Mouse (Mus musculus): Measurements from ENCODE around the gene Uck1.

Uck1 gene

GRCm38 (mm10) chr2:32258887-32259533 lies 949 bp downstream of the Uck1 start:
- DNase-seq (ENCODE audit: low spot score in 2 of 2): no peak

DNA sequence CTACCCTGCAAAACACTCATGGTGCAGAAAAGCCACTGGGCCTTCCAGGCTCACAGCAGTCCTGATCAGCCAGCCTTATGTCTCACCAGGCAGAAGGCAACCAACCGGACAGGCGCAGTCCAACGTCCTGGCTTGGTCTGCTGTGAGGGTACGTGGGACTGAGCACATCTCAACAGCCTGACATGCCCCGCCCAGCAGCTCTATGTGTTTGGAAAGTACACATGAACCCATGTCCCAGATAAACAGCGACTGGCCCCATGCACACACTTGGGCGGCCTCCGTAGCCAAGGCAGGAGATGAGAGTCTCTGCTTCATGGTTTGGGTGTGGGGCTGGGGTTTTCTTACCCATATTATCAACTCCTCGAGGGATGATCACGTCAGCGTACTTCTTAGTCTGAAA lies 3.7 kb downstream of the Uck1 start:
- DNase-seq (ENCODE audit: low spot score in 2 of 2): no peak

DNA sequence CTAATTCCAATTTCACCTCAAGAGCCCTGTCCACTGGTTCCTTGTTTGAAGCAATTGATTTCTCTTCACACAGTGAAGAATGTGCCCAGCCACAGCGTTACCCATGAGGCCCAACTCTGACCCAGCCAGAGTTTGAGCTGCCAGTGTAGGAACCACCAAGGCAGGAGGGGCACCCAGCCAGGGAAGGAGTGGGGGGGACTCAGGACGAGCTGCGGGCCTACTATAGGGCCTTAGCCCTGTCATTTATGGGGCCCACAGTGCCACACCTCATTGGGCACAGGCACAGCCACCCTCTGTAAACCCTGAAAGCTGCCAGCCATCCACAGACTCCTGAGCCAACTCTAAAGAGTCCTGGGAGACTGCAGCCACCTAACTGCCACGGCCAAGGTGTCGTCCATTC lies 5.4 kb downstream of the Uck1 start:
- no peak for DNase-seq (ENCODE audit: low spot score in 2 of 2)

DNA sequence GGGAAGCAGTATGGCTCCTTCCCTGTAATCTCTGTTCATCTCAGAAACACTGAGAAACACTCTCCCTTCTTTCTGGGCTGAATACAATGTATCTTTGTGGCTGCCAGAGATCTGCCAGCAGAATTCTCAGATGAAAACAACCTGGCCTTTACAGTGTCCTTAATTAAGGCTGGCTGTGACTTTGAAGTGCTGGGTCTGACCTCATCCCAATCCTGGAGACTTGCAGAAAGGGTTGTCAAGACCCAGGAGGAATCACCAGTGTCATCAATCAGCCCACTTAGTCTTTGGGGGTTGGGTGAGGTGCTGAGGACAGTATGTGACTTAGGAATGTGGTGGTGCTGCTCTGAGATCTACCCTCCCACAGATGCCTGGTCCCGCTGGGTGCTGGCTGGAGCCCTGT lies 6.6 kb downstream of the Uck1 start:
- DNase-seq (ENCODE audit: low spot score in 2 of 2): no peak

DNA sequence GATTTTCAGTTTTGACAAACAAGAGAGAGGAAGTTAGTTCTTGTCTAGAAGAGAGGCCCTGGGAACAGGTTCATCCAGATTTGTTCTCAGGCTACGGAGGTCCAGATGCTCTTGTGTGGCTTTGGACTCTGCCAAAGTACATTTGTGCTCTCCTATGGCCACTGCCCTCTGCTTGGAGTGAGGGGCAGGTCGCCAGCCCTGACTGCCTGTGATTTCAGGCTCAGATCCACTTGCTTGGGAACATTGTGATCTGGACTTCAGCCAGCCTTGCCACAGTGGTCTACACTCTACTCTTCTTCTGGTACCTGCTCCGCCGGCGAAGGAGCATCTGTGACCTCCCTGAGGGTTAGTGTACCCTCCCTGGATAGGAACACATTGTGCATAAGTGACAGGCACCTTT lies 7.3 kb downstream of the Uck1 start:
- DNase-seq (ENCODE audit: low spot score in 2 of 2): no peak

DNA sequence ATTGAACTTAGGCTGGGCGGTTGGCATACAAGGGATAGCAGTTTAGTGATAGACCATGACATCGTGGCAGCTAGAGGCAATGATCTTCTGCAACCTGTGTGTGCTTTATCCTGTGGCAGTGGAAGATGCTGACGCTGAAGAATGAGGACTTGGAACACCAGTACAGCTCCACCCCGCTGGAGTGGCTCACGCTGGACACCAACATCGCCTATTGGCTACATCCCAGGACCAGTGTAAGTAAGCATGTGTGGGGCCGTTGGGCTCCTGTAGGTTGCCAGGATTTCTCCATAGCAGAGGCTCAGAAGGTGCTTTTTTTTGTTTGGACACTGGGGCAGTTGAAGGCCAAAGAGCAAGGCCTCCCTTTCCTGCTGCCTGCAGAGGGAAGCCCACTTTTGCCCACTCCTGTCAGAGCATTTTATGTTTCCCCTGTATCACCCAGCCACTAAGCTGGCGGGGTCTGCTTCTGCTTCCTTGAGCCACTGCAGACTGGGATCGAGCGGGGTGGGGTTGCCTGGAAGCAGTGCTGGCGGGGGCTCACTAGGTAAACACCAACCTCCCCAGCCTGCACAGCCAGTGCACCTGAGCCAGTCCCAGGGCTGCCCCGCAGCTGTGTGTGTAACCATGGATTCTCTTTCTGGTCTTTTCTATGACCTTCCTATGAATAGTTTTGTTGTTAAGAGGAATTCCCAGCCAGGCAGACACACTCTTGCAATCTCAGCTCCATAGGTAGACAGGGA lies 8.0 kb downstream of the Uck1 start:
- DNase-seq (ENCODE audit: low spot score in 2 of 2): no peak

DNA sequence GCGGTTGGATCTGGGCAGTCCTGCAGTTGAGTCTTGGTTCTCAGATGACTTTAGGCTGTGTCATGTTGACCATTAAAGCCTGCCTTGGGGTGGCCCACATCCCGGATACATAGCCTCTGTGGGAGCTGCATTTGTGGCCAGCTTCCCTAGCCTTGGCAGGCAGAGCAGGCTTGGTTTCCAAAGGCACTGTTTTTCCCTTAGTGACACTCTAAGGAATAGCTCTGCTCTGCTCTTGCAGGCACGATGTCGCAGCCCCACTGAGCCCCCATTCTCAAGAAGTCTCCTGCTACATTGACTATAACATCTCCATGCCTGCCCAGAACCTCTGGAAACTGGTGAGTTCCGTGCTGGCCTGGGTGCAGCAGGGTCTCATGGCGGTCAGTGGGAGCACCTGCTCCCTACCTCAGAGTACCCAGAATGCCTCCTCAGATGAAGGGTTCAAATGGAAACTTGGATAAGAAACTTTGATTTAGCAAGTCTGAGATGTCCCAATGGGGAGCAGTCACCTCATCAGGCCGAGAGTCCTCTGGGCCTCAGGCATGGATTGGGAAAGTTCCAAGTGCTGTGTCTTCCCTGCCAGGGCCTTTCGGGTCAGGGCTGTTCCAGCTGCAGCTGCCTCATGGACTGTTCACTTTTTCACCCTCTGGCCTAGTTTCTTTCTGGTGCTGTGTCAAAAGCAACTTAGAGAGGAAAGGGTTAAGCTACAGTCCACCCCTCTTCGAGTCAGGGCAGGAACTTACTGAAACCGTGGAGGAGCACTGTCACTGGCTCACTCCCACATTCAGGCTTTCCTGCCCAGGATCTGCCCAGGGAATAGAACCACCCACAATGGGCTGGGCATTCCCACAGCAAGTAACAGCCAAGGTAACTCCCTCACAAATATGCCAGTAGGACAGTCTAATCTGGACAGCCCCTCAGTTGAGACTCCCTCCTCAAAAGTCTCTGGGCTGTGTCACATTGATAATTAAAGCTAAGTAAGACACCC lies 11.3 kb downstream of the Uck1 start:
- DNase-seq (ENCODE audit: low spot score in 2 of 2): no peak

GRCm38 (mm10) chr2:32246741-32247140 lies 13.2 kb downstream of the Uck1 start:
- no peak for DNase-seq (ENCODE audit: low spot score in 2 of 2)

DNA sequence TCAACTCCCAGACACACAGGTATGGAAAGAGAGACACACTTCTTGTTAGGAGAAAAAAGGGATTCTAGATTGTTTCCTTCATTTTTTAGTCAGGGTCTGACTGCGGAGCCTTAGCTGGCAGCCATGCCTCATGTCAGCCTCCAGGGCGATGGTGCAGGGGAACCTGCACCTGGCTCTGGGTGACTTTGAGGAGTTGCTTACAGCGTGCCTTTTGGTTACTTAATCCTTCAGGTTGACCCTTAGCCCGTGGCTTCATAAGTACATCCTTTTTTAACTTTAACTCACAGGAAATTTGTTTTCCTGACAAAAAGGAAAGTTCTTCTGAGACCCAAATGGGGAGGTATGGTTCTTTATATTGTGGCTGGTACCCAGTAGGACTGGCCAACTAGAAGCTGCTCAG lies 17.0 kb downstream of the Uck1 start:
- DNase-seq (ENCODE audit: low spot score in 2 of 2): no peak

DNA sequence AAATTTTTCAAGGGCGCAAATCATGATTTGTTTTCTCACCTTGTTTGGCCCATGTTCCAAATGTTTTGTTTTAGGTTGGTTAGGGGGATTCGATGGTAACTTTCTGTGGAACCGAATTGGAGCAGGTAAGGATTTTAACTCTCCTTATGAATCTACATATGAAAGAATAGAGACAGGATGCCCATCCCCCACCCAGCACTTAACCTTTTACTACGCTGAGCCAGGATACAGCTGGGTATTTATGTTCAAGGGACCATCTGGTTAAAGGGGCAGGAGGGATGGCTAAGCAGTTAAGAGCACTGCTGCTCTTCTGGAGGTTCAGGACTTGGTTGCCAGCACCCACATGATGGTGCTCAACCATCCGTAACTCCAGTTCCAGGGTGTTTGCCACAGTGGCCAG lies 19.4 kb downstream of the Uck1 start:
- DNase-seq (ENCODE audit: low spot score in 2 of 2): no peak

- DNase-seq (ENCODE audit: low spot score in 2 of 2): no peak
Measured at GRCm38 (mm10) chr2:32238708-32239435, 21.1 kb downstream of the Uck1 start.

DNA sequence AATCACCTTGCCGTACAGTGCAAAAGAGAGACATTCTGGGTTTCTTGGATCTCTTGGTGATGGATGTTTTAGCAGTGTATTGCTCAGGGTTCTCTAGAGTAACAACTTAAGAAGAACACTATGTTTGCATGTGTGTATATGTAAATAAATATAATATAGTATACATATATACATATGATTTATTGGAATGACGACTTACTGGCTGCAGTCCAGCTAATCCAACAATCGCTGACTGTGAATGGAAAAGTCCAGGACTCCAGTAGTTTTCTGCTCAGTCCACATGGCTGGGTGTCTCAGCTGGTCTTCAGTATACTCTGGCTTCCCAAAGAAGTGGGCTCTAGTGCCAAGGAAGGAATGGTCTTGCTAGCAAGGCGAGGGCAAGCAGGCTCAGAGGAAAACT lies 22.4 kb downstream of the Uck1 start:
- no peak for DNase-seq (ENCODE audit: low spot score in 2 of 2)

GRCm38 (mm10) chr2:32236760-32237487 lies 23.0 kb downstream of the Uck1 start:
- peak; percentile 43 to 53 for DNase-seq (ENCODE audit: low spot score in 2 of 2)

GRCm38 (mm10) chr2:32235886-32236759 lies 23.8 kb downstream of the Uck1 start, which contains the start of gene Pomt1:
Pomt1 (plus strand) TSS chr2:32236590.
- peak; percentile 87 to 93 for DNase-seq (ENCODE audit: low spot score in 2 of 2)

DNA sequence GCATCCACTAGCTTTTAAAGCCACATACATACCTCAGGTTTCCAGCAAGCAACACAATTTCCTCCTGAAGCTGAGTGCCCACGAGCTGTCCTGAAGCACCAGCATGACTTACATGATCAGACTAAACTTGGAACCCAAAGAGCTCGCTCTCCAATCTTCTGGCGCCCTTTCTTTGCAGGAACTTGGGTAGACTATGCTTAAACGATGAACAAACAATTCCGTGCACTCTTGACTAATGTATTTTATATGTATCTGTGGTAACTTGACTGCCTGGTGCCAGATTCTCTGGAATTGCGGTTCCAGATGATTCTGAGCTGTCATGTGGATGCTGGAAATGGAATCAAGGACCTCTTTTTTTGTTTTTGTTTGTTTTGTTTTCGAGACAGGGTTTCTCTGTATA lies 24.5 kb downstream of the Uck1 start:
- no peak for DNase-seq (ENCODE audit: low spot score in 2 of 2)

DNA sequence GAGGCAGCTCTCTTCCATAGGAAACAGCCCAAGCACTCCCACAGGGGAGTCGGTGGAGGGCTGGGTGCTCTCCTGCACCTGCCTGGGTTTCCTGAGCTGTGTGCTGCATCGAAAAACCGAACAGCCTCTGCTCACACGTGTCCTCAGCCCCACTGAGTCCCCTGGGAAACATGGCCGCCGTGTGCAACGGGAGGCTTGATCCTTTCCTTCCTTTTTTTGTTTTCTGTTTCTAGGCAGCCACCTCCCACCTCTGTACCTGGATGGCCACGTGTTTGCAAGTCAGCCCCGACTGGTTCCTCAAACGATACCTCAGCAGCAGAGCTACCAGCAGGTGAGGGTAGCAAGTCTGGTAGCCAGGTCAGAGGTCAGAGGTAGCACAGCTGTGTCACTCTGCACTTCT lies 37.9 kb downstream of the Uck1 start:
- peak in 1 of 2 experiments; percentile 43 for DNase-seq (ENCODE audit: low spot score in 2 of 2)

GRCm38 (mm10) chr2:32221577-32221976 lies 38.4 kb downstream of the Uck1 start:
- no peak for DNase-seq (ENCODE audit: low spot score in 2 of 2)

DNA sequence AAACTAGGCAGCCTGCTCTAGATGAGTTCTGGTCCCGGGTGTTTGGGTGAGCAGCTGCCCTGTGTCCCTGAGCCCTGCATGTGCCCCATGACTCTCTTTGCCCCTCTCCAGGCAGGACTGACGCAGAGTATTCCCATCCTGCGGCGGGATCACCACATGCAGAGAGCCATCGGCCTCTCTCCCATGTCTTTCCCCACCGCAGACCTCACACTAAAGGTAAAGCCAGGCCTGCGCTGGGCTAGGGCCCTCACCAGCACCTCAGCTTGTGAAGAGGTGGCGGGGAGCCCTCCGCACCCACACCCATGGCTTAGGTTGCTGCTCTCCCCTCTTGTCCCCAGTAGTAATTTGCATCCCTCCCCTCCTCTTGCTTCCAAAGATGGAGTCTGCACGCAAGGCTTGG lies 39.0 kb downstream of the Uck1 start:
- no peak for DNase-seq (ENCODE audit: low spot score in 2 of 2)

- no peak for DNase-seq (ENCODE audit: low spot score in 2 of 2)
Measured at GRCm38 (mm10) chr2:32220021-32220420, 39.9 kb downstream of the Uck1 start.

DNA sequence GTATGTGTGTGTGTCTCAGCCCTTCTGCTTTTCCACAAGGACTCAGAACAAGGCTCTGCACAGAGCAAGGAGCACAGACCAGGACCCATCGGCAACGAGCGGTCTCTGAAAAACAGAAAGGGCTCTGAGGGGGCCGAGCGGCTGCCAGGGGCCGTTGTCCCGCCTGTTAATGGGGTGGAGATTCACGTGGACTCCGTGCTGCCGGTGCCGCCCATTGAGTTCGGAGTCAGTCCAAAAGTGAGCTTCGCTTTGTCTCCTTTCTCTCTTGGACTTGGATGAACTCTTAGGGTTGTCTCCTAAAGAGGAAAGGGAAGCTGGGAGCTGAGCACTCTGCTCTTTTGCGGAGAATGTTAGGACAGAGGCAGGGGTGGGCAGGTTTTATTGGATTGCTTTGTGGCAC lies 40.5 kb downstream of the Uck1 start:
- no peak for DNase-seq (ENCODE audit: low spot score in 2 of 2)

Data from spleen, postnatal 10 days (tissue).